Mouse (Mus musculus): ENCODE results near the gene Tmem161b. TPM values are rescaled to one million over a fixed set of nuclear protein-coding genes. Genes with fewer than 3 reads are reported as not detected.
"Not testable (repeated sequence)": the region's sequence is repeated elsewhere in the genome, so short reads cannot be mapped to it uniquely, and the experiment has no call there.

The Tmem161b gene
- 10 to 100 TPM; 32.1 to 36.0 TPM for polyA plus RNA-seq (2017; shearing (Covaris generic))

DNA sequence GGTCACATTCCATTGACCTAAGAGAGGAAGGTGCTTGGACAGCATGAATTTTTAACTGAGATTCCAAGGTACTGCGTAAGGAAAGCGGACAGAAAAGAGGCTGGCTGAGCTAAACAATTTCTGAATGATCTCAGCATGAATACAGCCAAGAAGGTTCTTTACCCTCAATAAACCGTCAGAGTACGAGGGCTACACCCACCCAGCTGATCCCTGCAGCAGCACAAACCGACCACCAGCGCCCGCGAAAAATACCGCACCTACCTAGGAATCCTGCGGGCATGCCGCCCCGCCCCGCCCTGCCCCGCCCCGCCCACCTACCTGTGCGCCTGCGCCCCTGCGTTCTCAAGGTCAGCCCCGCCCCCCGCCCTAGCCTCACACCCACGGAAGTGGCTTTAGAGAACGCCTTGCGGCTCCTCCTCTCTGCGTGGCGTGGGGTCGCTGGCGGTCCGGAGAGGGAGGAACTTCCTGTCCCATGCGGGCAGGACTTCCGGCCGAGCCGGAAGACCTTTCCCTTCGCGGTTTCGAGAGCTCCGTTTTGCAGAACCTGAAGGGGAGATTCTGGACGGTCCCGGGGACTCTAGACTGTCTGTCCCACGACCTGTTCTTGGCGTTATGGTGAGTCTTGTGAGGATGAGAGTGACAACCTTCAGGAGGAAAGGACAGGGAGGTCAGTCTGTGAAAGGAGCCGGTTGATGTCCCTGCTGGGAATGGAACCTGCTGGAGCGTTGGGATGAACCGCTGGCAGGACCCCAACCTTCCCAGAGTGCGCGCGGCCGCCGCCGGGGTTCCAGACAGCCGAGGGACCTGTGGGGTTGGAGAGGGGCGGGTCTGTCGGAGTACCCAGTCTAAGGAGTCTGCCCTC lies at the start of gene Tmem161b:
Gene Tmem161b (plus strand): TSS at position 477 of the 862 bp plus-strand sequence.
- ATAC-seq, result peak; percentile 90

DNA sequence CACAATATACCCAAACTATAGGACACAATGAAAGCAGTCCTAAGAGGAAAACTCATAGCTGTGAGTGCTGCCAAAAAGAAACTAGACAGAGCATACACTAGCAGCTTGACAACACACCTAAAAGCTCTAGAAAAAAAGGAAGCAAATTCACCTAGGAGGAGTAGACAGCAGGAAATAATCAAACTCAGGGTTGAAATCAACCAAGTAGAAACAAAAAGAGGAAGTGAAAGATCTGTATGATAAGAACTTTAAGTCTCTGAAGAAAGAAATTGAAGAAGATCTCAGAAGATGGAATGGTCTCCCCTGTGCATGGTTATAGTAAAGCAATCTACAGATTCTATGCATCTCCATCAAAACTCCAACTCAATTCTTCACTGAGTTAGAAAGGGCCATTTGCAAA lies 36.3 kb upstream of the Tmem161b start:
- ATAC-seq, result not testable (repeated sequence)

DNA sequence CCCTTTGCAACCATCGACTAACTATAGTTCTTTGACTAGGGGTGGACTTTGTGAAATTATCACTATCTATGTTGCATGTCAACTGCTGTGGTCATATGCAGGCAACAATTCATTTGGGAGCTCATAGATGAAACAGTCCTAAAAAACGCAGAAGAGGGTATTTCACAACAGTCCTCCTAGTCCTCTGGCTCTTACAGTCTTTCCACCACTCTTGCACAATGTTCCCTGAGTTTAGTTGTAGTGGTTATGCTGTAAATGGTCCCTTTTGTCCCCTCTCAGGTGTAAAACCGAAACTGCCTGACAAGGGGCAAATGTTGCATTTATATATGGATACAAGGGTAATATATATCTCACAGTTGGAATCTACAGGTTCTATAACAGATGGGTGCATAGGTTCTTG lies 29.4 kb upstream of the Tmem161b start:
- no peak for ATAC-seq

DNA sequence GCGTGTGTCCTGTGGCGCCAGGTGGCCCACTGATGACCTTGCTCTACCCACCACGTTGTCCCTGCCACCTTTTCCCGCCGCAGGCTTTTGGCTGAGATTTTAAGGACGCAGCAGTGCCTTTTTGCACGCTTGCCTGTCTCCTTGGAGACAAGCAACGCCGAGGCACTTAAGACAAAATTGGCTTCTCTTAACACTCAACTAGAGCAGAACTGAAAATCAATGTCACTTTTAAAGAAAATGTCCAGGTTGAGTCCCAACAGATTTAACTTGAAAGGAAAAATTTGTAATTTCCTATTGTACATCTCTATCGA lies 541 bp downstream of the Tmem161b start:
- no peak for ATAC-seq

DNA sequence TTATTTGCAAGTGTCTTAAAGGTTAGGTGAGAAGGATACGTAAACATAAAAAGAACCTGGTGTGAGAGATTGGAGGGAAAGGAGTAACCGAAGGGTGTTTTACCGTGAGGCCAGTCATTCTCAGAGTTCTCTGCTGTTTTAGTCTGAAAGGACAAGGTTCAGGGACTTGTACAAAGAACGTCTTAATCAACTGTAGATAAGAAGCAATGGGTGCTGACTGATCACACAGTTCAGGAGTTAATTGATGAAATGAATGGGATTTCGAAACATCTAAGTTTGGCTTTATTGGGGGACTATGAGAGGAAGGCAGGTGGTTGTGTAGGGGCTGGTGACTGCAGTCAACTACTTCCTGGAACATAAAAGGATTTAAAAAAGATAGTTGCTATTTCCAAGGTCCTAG lies 922 bp downstream of the Tmem161b start:
- ATAC-seq, result no peak

DNA sequence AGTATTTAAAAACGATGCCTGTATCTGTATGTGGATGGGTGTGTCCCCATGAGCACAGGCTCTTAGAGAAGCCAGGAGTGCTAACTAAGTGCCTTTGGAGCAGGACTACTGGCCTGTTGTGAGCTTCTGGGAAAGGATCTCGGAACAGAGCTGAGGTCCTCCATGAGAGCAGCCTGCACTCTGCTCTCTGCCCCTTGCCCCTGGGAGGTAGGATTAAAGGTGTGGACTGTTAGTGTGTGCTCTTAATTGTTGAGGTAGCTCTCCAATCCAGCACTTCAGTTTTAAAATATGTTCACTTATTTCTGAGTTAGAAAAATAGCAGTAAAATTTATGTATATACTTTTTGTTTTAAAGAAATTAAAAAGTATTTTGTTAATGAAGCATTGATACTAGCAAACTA lies 11.9 kb downstream of the Tmem161b start:
- no peak for ATAC-seq

DNA sequence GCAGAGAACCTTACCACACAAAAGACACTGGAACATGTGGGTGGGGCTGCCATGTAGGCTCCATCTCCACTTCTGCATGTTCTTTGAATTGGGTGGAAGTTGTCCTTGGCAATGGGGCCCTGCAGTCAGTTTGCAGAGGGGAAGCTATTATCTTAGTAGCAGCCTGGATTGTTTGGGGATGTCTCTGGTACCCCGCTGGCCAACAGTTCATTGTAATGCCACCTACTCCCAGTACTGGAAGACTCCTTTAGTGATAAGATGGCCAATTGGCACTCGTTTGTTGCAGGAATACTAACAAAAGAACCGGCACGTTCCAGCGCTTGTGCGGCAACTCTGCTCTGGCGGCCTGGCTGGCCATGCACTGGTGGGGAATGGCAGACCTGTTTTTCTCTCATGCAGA lies 14.7 kb downstream of the Tmem161b start:
- ATAC-seq, result no peak

DNA sequence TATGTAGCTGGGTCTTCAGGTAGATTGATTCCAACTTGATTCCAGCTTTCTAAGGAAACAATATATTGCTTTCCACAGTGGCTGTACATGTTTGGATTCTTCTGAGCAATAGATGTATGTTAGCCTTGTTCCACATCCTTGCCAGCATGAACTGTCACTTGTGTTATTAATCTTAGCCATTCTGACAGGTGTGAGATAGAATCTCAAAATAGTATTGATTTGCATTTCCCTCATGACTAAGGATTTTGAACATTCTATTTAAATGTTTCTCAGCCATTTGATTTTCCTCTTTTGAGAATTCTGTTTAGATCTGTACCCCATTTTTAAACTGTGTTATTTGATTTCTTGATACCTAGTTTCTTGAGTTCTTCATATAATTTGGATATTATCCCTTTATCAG lies 16.1 kb downstream of the Tmem161b start:
- no peak for ATAC-seq

DNA sequence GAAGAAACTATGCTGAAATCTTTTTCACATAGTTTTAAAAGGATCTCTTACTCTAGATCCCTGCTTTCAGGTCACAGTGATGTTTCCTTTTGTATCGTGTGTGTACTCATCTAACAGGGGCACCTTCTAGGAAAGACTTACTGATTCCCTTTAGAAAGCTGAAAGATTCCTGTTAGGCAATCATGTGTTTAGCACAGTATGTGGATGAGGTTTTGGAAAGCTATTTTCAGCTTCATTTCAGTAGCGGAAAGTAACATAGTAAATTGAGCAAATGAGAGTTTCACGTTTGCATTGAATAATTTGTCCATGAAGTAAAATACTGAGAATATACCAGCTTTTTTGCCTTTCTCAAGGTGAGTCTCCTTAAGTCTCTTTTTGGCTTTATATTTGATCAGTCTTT lies 26.0 kb downstream of the Tmem161b start:
- ATAC-seq, result no peak

DNA sequence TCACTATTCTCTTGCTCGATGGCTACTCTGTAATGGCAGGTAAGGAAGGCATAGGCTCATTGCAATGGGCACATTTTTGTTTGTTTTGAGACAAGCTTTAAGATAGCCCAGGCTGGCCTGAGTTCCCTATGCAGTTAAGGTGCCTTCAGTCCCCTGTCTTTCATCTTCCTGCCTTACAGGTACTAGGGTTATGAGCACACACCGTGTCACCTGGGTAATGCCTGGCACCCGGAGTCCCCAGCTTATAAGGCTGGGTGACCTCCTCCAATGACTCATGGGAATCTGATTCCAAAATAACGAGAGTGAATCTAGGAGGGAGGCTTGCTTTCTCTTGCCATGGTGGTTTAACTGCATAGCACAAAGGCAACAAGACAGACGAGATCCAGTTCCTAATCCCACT lies 29.2 kb downstream of the Tmem161b start:
- ATAC-seq, result no peak

DNA sequence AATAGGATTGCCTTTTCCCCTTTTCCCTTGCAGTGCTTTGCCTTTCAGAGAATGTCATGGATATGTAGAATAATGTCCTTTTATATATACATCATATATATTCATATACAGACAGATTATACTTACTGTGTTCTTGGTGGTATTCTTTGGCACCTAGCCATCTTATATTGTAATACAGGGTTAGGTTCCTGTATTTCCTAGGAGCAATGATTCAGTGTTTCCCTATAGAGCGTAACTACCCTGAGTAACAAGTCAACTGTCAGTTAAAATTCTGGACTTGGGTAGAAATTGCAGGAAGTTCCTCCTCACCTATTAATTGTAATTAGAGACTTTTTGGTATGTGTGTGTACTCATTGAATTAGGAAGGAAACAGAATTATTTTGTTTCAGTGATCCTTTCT lies 33.0 kb downstream of the Tmem161b start:
- ATAC-seq, result no peak

DNA sequence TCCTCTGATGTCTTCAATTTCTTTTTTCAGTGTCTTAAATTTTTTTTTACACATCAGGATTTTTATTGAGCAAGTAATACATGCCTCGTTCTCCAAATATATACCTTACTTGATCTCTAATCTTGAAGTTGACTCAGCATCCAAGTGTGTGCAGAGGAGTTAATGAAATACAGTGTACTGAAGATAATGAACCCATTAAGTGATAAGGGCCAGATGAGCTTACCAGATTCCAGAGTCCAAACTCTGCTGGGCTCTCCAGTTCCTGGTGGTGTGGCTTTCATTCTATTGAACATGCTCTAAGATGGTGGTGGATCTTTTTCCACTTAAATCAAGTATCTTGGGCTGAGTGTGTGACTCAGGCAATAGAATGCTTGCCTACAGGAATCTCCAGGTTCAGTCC lies 42.3 kb downstream of the Tmem161b start:
- not testable (repeated sequence) for ATAC-seq

DNA sequence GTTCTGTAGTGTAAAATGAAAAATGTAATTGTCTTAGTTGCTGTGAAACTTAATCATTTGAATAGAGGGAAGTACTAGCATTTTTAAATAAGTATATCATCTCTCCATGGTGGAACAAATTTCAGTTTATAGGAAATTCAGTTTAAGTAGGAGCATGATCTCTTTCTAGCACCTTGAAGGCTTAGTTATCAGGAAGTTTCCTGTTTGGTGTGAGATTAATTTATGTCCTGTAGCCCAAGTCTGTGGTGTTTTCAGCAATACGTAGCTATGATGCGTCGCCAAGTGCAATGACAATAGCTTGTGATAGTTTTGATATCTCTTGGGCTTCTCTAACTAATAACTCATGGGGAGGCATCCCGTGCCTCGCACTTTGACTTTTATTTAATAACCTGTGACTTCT lies 54.1 kb downstream of the Tmem161b start:
- ATAC-seq, result no peak

DNA sequence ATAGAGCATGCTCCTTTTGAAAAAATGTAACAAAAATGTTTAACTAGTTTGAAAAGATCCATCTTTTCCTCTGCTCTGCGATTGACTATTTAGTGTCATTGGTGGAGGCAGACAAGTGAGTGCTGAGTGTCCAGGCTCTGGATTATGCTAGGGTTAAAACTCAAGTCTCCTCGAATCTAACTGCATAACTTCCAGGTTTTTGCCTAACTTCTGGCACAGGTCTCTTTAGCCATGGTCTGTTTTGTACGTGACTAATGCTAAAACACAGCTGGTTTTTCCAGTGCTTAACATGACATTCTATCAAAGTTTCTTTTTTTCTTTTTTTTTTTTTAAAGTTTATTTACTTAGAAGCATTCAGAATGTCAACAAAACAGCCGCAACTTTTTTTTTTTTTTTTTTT lies 58.3 kb downstream of the Tmem161b start:
- no peak for ATAC-seq

DNA sequence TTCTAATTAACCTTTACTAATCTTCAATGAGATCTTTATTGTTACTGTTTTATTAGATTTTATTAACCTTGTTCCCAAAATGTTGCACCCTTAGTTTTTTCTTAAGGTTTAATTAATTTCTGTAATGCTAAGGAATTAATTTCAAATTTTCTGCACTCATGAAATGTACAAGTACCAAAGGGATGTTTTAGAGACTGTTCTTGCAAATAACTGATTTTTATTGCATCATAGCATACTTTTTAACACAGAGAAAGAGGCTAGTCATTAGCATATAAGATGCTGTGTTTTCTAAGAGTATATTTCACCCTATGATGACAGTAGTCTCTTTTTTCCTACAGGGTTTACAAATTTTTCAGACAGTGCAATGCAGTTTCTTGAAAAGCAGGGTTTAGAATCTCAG lies 60.9 kb downstream of the Tmem161b start:
- no peak for ATAC-seq

DNA sequence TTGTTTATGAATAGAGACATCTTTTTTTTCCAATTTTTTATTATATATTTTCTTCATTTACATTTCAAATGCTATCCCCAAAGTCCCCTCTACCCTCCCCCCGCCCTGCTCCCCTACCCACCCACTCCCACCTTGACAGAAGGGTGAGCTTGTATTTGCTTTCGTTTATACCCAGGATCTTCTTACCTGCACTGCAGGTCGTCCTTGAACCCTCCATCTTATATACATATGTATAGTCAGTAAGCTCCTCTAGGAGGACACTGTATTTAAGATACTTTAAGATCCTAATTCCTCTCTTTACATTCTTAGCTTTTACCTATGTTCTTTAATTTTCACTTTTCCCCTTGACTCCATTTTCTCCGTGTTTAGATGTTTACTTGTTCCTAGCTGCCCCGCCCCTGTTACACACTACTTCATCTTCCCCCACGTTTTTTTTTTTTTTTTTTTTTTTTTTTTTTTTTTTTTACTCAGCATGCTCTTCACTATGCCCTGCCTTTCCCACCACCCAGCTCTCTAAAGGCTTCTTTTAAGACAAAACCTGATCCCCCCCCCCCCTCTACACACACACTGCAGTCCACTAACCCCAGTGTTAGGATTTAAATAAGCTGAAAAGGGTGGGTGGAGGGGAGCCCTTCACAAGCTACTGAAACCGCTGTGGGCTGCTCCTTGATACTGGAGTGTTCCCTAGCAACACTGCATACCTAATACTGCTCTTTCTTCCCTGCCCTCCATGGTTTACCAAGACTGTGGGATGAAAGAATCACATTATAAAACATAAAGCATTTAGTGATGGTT lies 62.9 kb downstream of the Tmem161b start:
- ATAC-seq, result no peak

DNA sequence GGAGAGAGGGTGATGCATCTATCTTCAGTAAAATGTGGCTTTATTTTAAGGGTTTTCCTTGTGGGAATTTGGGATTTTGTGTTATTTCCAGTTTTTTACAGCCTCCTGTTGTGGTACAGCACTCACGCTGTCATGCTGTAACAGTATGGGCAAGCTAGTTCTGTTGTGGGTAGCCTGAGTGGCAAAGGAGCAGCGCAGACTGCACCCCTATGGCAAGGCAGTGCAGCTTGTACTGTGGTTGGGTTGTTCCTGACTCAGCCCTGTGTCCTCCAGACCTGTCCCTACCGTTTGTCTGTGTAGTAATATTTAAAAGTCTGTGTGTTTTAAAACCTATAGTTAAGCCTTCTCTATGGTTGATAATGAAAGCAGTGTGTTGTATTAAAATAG lies 63.5 kb downstream of the Tmem161b start:
- ATAC-seq, result no peak

DNA sequence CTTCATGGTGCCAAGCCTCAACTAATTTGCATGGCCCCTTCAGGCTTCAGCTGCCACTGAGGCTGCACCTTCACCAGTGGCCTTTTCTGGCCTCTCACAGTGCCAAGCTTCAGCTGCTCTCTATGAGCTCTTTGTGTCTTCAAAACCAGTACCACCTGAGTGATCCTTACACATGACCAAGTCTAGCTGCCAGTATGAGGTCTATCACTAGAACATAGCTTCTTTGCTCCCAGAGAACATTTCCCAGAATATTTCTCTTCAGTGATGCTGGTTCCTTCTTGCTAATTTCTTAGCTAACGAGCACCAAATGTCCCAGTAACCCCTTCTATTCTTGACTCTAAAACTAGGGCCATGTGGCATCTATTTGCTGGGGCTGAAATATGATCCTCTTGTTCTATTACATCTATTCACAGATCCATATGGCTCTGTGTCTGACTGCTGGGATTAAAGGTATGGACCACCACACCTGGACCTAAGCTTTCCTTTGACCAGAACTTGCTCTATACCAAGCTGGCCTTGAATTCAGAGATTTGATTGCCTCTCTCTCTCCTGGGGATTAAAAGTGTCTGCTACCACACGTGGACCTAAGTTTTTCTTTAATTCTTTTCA lies 77.5 kb downstream of the Tmem161b start:
- ATAC-seq, result no peak

DNA sequence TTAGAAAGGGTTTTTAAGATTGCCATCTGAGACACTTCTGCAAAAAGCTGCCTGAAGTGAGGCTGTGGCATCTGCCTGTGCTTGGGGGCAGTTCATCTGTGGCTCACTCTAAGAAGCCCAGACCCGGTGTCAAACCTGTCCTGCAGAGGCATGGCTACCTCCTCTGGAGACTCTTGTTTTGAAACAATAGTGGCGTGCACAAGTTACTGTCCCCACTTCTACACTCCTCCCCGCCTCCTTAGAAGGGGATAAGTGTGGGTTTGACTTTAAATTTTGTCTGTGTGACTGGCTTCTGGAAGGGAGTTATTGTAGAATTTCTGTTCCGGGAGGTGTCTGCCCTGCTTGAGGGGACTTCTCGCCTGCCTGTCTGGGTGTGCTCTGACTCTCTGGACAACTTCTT lies 121.2 kb downstream of the Tmem161b start:
- ATAC-seq, result no peak

DNA sequence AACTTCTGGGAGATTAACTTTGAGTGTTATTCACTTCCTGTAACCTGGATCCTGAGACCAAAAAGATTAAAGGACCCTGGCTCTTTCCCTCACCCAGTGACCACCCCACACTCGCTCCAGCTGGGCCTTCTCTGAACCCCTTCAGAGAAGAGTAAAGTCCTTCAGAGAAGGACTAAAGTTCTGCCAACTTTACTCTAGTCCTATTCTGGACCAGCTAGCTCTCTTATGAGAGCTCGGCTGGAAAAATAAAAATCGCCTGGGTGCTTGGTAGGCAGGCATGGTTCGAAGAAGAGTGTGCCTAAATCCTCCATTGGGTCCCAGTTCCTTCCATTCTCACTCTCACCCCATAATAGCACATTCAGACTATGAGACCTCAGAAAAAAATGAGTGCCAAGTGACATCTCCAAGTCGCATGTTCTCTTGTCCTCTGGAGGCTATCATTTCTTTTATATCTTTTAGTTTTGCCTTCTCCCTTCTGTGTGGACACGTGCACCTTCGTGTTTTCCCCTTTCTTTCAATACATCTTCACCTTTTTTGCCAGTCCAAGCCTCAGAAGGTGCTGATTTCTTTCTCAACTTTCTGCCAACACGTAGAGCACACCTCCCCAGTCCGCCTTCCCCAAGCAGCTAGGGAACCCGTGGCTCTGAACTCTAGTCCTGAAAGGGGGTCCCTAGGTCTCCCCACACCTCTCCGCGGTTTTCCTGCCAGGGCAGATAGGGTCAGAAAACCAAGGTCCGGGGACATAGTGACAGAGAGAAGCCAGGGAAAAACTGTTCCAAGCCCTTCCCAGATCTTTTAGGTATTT lies 121.8 kb downstream of the Tmem161b start:
- no peak for ATAC-seq

DNA sequence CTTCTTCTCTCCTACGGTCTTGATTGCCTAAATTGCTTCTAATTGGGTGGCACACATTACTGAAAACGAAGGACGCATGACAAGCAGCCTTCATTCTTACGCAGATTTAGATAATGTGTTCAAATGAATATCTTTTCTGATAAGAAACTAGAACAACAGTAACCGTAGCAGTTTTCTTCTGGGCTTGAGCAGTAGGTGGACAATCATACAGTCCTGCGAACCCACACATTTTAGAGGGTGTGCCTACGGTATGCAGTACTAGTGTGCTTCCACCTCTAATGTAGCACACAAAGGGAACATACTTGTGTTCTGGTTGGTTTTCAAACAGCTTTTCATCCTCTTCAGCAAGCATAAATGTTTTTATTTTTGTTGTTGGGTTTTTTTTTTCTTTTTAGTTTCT lies 122.6 kb downstream of the Tmem161b start:
- ATAC-seq, result no peak

DNA sequence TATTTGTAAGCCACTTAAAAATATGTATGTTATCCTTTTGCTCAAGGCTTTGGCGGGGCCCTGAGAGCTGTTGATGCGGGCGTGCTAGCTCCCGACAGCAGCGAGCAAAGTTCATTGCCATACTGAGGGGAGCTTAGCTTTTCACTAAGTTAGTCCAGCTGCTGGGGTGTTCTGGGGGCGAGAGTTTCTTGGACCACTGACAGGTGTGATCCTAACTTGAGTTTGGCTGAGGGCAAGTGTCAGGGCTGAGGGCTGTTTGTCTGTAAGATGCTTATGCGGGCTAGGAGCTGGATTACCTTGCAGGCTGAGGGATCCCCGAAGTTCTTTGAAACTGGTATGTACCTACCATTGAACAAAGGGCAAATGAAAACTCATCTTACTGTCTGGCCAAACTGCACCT lies 123.0 kb downstream of the Tmem161b start:
- no peak for ATAC-seq
